Mouse (Mus musculus): ENCODE measurements around the gene Gm5169. TPM values are rescaled to one million over a fixed set of nuclear protein-coding genes. Genes with fewer than 3 reads are reported as not detected.
"Not testable (repeated sequence)": the region's sequence is repeated elsewhere in the genome, so short reads cannot be mapped to it uniquely, and the experiment has no call there.

Gm5169 gene
- not detected for total RNA-seq (2022)

DNA sequence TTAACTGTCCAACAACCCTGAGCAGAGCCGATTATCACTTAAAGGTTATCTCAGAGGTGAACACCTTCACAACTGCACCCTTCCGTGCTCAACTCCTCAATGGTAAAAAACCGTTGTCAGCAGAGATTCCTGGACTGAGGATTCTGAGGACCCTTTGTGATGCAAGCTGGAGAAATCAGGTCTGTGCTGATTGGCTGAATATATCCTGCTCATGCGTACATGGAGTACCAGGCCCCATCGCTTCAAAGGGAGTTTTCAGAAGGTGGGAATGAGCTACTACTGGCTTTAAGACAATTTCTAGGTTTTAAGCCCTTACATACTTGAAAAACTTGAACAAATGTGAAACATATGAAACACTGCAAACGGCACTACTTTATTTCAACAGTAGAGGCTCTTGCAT is at the start of gene Gm5169:
Gene Gm5169, minus strand, starts transcription at position 101 of the 400 bp plus-strand sequence.
- not testable (repeated sequence) for DNase-seq (ENCODE audit: low spot score in 2 of 2)

DNA sequence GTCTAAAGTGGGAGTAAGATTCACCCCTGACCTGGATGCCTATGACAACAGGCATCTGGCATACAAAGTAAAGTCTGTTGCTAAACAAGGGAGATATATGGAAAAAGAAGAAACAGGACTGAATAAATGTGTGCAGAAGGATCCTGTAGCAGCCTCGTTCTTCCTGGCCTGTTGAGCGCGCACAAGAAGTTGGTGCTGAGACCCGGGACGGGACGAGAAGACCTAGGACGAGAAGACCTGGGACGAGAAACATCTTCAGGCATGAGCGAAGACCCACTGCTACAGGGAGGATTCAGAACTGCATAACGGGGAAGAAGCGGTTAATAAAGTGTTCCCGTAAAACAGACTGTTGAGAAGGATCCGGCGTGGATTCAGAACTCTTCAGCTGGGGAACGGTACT is 46.2 kb upstream of the Gm5169 start:
- DNase-seq (ENCODE audit: low spot score in 2 of 2), result not testable (repeated sequence)
